Mouse (Mus musculus) neural tube, embryonic 12.5 days (tissue): ENCODE measurements around the gene Hoxa11. TPM values are rescaled to one million over a fixed set of nuclear protein-coding genes. Genes with fewer than 3 reads are reported as not detected.

Source experiments
- ATAC-seq: fragments of 200-750 bp; cut with Nextera tagmentation; 2 replicates; pipeline ENCODE4 v1.8.0; 2017; ENCODE audit warnings: low read depth, mild to moderate bottlenecking, moderate TSS enrichment, moderate library complexity; ENCODE audit not compliant: low FRiP score
- H3K27ac ChIP-seq: fragments of 300-500 bp; sonication (generic); 2 replicates; pipeline ENCODE4 v1.5.1; 2016
- H3K27me3 ChIP-seq: fragments of 300-500 bp; sonication (generic); replicated peaks from 2 replicates; pipeline ENCODE4 v1.6.1; 2016; ENCODE audit warnings: mild to moderate bottlenecking
- H3K36me3 ChIP-seq: fragments of 300-500 bp; sonication (generic); 2 replicates; pipeline ENCODE4 v1.6.1; 2016; ENCODE audit warnings: mild to moderate bottlenecking
- H3K4me1 ChIP-seq: fragments of 300-500 bp; sonication (generic); 2 replicates; pipeline ENCODE4 v1.6.1; 2016
- H3K4me2 ChIP-seq: fragments of 300-500 bp; sonication (generic); replicated peaks from 2 replicates; pipeline ENCODE4 v1.6.1; 2016; ENCODE audit warnings: mild to moderate bottlenecking
- H3K4me3 ChIP-seq: fragments of 300-500 bp; sonication (generic); 2 replicates; pipeline ENCODE4 v1.5.1; 2016
- H3K9ac ChIP-seq: fragments of 300-500 bp; sonication (generic); 2 replicates; pipeline ENCODE4 v1.6.1; 2016; ENCODE audit warnings: mild to moderate bottlenecking
- H3K9me3 ChIP-seq: fragments of 300-500 bp; sonication (generic); 2 replicates; pipeline ENCODE4 v1.6.1; 2016; ENCODE audit warnings: mild to moderate bottlenecking
- WGBS: fragments of 180-500 bp; shearing (Covaris S2); methylation state at CpG from one replicate; pipeline ENCODE4 v1.1.7; 2016; 5-methylcytosine and 5-hydroxymethylcytosine counted together
- polyA plus RNA-seq: library from polyadenylated mRNA; unstranded; fragments of >200 nt; fragmentation: Nextera tagmentation; extraction: Ambion mirVana; gene quantifications from 2 replicates; pipeline ENCODE4 v1.2.1, GENCODE M21; 2016

Hoxa11 gene
- polyA plus RNA-seq, 1 experiment from 2014 or later: 10.8 TPM

DNA sequence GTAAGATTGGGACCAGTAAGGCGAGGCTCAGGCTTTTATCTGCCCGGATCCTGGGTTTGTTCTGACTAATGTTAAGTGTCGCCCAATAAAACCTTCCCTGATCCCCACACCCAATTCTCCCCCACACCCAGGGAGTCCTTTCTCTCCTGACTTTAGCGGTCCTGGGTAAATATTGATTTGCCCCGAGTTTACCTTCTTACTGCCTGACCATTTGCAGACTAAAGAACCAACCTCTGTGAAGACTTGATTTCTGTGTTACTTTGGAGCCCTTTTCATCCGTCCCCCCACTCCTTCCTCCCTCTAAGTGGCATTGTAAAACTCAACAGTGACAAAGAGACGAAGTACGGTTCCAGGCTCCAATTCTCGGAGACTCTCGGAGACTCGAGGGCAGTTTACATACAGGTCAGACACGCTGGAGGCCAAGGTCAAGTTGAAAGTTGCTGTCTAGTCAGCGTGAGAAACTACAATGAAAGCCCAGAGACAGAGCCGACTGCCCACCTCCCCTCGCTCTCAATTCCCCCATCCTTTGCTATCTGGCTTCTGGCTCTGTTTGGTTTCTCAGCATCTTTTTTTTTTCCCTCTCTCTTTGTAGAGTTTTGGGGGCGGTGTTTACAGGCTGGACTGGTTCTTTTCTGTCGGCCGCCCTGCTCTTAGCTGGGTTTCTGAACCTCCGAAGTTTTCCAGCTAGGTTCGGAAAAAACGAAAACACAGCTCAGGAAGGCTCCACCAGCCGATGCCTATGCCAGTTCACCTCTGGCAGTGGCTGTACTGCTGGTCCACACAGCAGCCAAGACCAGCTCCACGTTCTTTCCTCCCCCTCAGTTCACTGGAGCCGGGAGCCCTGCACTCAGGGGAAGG lies 17.1 kb upstream of the Hoxa11 start:
- no peak for ATAC-seq
- H3K27ac ChIP-seq: no peak overlapping the region
- H3K36me3 ChIP-seq: no peaks in the 10 kb centered on the region
- under 1% methylated on average over 24 of the region's 24 CpGs for WGBS
- H3K4me3 ChIP-seq: no peak overlapping the region
- no peak overlapping the region for H3K4me2 ChIP-seq
- H3K9ac ChIP-seq: no peak overlapping the region
- H3K4me1 ChIP-seq: peaks cover 16% of the 10 kb centered on the region
- no peaks in the 10 kb centered on the region for H3K9me3 ChIP-seq
- peaks cover 89% of the 10 kb centered on the region for H3K27me3 ChIP-seq

DNA sequence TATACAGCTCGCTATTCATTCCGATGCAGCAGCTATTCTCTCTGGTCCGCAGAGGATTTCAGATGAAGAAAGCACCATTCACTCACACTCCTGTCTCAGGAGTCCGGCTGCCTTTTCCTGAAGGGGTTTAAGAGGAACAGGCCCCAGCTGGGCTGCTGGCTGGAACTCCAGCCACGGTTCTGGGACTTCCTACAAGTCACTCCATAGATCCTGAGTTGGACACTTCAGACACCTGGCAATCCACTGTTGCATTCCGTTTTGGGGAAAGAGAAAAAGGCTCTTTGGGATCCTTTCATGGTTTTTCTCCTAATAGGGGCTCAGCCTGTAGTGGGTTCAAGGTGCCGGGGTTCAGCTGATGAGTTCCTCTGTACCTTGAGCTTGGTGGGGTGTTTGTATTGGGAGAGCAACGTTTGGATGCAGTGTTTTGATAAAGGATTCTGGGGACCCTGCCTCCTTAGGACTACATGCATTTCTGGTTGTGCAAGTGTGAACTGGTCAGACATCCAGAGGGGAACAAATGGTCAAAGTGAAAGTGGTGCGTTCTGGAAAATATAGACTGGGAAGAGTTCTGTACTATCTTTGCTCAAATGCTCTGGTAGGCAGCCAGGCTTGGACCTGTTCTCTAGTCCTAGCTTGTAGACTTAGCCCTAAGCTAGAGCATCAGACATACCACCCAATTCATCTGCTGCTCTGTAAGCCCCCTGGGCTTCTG lies 16.3 kb upstream of the Hoxa11 start:
- no peak overlapping the region for H3K9ac ChIP-seq
- ATAC-seq: no peak
- peaks cover 16% of the 10 kb centered on the region for H3K4me1 ChIP-seq
- H3K27ac ChIP-seq: no peak overlapping the region
- no peaks in the 10 kb centered on the region for H3K9me3 ChIP-seq
- WGBS: 4% methylated on average over 9 of the region's 9 CpGs
- H3K4me2 ChIP-seq: no peak overlapping the region
- H3K4me3 ChIP-seq: no peak overlapping the region
- H3K36me3 ChIP-seq: no peaks in the 10 kb centered on the region
- H3K27me3 ChIP-seq: peaks cover 90% of the 10 kb centered on the region

DNA sequence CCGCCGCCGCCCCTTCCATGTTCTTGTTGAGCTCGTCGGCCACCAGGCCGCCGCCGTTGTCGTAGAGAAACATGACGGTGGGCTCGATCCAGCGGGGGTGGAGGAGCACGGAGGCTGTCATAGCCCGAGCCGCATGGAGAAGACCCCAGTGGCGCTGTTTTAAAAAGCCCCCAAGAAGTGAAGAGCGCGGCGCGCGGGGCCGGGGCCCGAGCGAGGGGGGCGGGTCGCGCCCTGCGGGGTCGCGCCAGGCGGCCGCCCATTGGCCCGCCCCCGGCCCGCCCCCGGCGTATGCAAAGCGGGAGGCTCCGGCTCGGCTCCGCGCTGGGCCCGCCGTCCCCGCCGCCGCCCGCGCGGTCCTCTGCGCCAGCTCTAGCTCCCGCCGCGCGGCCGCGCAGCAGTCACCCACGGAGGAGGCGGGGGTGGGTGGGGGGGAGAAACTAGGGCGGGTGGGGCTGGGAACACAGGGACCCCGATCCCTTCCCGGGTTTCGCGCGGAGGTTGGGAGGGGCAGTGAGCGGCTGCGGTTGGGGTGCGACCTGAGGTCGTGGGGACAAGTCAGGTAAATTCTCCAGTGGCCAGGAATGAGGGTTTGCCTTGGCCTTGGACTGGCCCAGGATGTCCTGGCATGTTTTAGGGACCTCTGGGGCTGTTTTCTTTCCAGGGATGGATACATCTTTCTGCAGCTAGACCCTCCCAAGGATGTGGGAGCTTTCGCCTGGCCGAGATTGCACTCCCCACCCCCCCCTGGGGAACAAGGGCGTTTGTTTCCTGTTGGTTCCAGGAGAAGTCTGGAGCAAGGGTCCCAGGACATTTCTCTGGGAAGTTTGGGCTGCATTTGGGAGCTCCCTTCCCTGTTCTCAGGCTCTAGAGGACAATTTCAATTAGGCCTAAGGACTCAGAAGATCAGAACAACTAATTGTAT lies 15.3 kb upstream of the Hoxa11 start, which contains the start of gene Hoxa13:
Gene Hoxa13, minus strand, starts transcription at position 227 of the 922 bp plus-strand sequence.
- Histone ChIP-seq H3K27me3 (peaks cover 89% of the 10 kb centered on the region), H3K9me3 (no peaks in the 10 kb centered on the region), H3K27ac (no peak within 1 kb of the TSS), H3K36me3 (no peaks in the 10 kb centered on the region), H3K4me1 (peaks cover 16% of the 10 kb centered on the region), H3K4me3 (peak within 1 kb of the TSS; percentile 29), H3K9ac (no peak within 1 kb of the TSS), H3K4me2 (peak within 1 kb of the TSS; percentile 53)
- peak; percentile 48; the same call in 1 of the 2 replicates for ATAC-seq
- WGBS: 1% methylated on average over 45 of the region's 72 CpGs

DNA sequence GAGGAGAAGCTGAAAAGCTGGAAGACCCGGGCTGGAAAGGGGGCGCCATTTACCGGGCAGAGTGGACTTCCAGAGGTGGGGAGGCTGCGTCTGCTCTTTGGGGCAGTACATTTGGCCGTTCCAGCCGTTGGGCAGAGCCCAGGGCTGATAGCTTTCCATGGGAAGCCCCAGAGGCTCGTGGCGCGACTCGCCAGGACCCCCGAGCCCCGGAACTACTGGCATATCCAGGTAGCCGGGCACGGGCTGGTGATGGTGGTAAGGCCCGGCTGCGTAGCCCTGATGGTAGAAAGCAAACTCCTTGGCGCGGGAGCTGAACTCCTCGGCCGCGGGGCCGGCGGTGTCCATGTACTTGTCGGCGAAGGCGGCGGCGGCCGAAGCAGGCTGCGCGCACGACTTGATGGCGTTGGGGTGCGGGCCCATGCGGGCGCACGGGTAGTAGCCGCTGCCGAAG lies 14.2 kb upstream of the Hoxa11 start:
- H3K27ac ChIP-seq: no peak overlapping the region
- H3K4me3 ChIP-seq: peak overlapping the region; percentile 29
- H3K4me1 ChIP-seq: peaks cover 16% of the 10 kb centered on the region
- no peaks in the 10 kb centered on the region for H3K36me3 ChIP-seq
- under 1% methylated on average over 39 of the region's 39 CpGs for whole genome bisulfite sequencing
- H3K27me3 ChIP-seq: peaks cover 89% of the 10 kb centered on the region
- H3K9me3 ChIP-seq: no peaks in the 10 kb centered on the region
- ATAC-seq: no peak
- H3K9ac ChIP-seq: no peak overlapping the region
- peak overlapping the region; percentile 44 for H3K4me2 ChIP-seq

DNA sequence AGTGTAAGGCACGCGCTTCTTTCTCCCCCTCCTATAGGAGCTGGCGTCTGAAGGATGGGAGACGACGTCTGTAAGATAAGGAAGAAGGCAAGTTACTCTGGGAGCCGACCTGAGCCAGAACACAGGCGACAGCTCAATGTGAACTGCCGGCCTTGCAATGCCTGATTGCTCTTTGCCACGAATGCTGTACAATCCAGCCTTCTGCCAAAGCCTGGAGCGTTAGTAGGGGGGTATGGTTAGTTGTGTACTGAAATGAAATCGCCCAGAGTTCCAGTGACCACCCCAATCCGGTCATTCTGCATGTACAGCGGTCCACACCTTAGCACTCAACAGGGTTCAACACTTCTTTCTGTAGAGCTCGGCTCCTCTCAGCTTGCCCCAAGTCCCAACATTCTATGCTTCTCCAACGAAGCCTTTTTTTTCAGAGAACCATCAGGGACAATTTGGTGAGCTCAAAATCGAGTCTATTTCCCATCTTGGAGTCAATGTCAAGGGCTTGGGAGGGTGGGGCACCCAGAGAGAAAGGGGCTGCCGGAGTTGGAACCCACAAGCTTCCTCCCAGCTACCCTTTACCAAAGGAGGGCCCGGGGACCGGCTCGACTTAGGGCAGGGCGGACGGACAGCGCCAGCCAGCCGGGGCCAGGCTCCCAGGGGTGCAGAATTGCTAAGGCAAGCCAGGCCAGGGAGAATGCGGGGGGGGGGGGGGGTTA lies 13.6 kb upstream of the Hoxa11 start:
- Histone ChIP-seq H3K9ac (no peak overlapping the region), H3K36me3 (no peaks in the 10 kb centered on the region), H3K27ac (no peak overlapping the region), H3K4me1 (peaks cover 16% of the 10 kb centered on the region), H3K4me2 (peak overlapping the region; percentile 44), H3K4me3 (peak overlapping the region; percentile 29), H3K9me3 (no peaks in the 10 kb centered on the region), H3K27me3 (peaks cover 85% of the 10 kb centered on the region)
- no peak for ATAC-seq
- 2% methylated on average over 24 of the region's 25 CpGs for WGBS

DNA sequence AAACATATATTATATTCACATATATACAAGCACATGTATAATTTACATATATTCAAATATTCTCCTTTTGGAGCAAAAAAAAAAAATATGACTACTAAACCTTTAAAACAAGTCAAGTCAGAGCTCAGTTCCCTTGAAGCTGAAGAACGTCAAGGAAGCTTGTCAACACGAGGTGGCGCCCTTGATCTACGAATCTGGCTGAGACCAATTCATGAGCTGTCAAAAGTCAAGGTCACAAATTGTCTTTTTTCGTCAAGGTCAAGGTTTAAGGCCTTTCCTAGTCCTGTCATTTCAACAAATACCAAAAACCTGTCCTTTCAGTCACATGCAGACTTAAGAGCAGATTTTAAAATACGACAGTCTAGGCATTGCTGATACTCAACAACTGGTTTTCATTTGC lies 11.3 kb upstream of the Hoxa11 start:
- WGBS: under 1% methylated on average over 6 of the region's 6 CpGs
- no peak overlapping the region for H3K4me2 ChIP-seq

DNA sequence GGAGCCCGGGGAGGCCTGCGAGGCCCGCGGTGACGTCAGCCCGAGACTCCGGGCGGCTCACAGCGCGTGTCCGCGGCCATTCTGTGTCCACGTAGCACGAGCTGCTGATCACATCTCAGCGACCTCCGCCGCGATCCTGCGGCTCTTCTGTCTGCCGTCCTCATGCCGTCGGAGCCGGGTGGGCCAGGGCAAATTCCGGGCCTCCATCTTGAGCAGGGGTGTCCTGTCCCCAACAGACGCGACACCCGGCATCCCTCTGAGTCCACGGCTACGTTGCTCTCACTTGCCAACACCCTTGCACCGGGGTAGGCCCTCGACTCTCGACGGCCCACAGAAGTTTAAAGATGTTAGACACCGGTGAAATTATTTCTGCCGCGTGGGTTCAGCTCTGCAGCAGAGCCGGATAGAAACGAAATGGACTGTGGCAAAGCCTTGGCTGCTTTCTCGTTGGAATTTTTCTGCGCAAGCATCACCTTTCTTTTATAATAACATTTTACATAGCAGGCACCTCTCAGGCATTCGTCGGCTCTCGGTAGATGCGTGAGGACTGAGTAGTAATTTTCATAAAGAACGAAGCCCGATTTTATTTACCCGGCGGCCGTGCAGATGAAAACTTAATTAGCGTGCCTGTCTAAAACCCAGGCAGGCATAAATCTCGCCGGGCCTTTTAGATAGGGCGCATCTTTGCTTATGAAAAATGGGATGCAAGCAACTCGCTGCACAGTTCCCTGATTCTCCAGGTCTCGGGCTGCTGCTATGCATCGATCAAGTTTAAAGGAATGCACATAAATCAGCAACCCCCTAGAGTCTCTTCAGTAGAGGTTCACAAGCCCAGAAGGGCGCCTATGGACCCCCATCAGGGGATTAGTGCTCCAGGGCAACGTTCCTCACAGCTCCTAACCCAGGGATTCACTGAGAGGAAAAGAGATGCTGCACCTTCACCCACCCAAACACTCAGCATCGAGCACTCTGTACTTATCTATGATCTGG lies 8.2 kb upstream of the Hoxa11 start:
- Histone ChIP-seq H3K27me3 (peaks cover 88% of the 10 kb centered on the region), H3K27ac (no peak overlapping the region), H3K4me2 (peak overlapping the region; percentile 50), H3K4me1 (no peaks in the 10 kb centered on the region), H3K9me3 (no peaks in the 10 kb centered on the region), H3K36me3 (no peaks in the 10 kb centered on the region), H3K9ac (0 out of 2 replicates have a peak overlapping the region, but pooled peaks have one; percentile 30), H3K4me3 (peak overlapping the region; percentile 15)
- ATAC-seq: no peak
- under 1% methylated on average over 59 of the region's 59 CpGs for WGBS

More for the DNA sequence above, 11.3 kb upstream of the Hoxa11 start:
- Histone ChIP-seq H3K4me1 (peaks cover 16% of the 10 kb centered on the region), H3K36me3 (no peaks in the 10 kb centered on the region), H3K27me3 (peaks cover 85% of the 10 kb centered on the region), H3K9ac (no peak overlapping the region), H3K9me3 (no peaks in the 10 kb centered on the region), H3K4me3 (no peak overlapping the region), H3K27ac (no peak overlapping the region)
- no peak for ATAC-seq

DNA sequence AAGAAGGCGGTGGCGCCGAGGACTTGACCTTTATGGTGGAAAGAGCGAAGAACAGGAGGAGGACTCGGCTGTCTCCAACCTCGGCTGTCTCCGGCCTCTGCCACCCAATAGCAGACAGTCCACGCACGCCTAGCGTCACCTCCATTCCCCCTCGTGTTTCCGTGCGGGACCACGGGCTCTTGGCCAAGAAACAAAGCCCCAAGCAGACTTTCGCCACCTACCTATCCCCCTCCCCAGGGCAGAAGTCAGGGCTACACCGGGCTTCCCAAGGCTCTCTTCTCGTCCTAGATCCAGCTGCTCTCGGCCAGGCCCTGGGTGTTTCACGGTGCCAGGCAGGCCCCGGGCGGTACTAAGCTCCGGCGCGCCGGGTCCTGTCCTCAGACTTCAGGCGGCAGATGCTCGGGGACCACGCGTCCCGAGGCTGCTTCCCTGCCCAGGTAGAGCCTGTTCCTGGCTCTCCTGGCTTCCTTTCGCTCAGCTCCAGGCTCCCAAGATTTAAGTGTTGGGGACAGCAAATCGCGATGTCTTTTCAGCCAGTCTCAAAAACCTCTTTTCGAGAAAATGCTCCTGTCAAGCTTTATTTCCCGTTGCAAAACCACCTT lies 7.3 kb upstream of the Hoxa11 start:
- Histone ChIP-seq H3K9me3 (no peaks in the 10 kb centered on the region), H3K27ac (no peak overlapping the region), H3K36me3 (no peaks in the 10 kb centered on the region), H3K4me3 (peak overlapping the region; percentile 15), H3K27me3 (peaks cover 89% of the 10 kb centered on the region), H3K9ac (peak overlapping the region; percentile 30), H3K4me1 (no peaks in the 10 kb centered on the region; the same call in 1 of the 2 replicates), H3K4me2 (peak overlapping the region; percentile 50)
- WGBS: 1% methylated on average over 35 of the region's 35 CpGs
- ATAC-seq: 0 out of 2 replicates have a peak, but pooled peaks have one; percentile 44

DNA sequence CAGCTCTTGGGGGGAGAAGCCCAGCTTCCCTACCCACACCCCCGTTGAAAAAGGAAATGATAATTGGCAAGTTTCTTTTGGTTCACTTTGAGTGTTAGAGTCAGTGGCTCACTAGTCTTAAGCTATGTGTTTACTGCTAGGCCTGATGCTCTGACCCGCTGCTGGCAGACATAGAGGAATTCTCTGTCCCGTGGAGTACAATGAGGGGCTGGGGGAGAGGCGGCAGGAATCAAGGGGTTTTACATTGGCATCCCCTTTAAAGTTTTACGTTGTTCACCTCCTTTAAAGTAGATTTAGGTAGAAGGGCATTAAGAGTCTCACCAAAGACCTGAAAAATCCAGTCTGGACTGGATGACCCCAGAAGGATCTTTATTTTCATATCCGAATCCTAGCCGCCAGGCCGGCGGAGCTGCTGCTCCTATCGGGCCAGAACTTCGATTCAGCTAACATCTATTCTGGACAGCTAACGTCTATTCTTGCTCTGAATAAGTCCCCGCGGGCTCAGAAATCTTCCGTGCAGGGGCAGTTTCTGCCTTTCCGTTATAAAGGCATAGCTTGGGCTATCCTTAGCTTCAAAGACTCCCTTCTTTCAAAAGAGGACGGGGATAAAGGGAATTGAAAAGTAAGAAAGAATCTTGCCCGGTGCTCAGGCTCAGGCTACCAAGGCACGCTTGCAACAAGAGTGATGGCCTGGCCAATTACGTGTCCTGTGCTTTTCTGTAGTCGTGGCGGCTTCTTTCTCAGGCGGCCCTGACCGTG lies 6.6 kb upstream of the Hoxa11 start:
- Histone ChIP-seq H3K27ac (no peak overlapping the region), H3K9ac (no peak overlapping the region; the same call in 1 of the 2 replicates), H3K4me2 (peak overlapping the region; percentile 50), H3K27me3 (peaks cover 88% of the 10 kb centered on the region), H3K4me3 (peak overlapping the region; percentile 15), H3K9me3 (no peaks in the 10 kb centered on the region), H3K4me1 (no peaks in the 10 kb centered on the region; the same call in 1 of the 2 replicates), H3K36me3 (no peaks in the 10 kb centered on the region)
- ATAC-seq: no peak
- WGBS: 2% methylated on average over 24 of the region's 24 CpGs
